Mouse (Mus musculus) olfactory bulb, adult 2 months (tissue): ENCODE results near the gene Atp13a1.

Source experiments
- CTCF ChIP-seq: fragments of 200-500 bp; IDR thresholded peaks from 2 replicates; pipeline ENCODE4 v1.5.1; 2012; ENCODE audit warnings: low read depth, mild to moderate bottlenecking, low read length, moderate library complexity; ENCODE audit not compliant: insufficient read depth
- POLR2A ChIP-seq: fragments of 200-500 bp; IDR thresholded peaks from 2 replicates; pipeline ENCODE4 v1.6.1; 2012; ENCODE audit warnings: mild to moderate bottlenecking, low read depth, low read length, moderate library complexity; ENCODE audit not compliant: insufficient read depth

DNA sequence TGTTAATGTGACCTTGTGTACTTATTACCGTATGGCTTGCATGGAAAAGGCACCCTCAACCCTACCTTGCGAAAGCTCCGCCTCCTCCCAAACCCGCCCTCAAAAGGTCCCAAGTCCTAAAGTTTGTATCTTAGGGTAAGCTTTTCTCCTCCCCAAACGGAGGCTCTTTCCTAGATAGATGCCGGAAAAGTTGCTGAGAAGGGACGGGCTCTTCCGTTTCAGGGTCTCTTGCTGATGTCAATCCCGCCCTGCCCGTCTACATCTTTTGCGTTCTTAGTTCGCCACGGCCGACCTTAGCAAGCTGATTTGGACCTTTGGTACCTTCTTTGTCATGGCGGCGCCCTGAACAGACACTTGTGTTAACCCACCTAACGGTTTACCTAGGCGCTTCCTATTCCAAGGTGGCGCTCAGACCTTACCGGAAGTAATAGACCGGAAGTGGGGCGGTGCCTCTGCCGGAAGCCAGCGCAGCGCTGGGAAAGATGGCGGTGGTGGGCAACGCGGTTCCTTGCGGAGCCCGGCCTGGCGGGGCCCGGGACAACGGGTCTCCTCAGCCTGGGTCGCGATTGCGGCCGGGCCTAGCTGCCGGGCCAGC lies at the start of gene Atp13a1, which contains the start of gene Zfp866:
- TF ChIP-seq CTCF: no peak
- TF ChIP-seq POLR2A: peak; percentile 76
